Mouse (Mus musculus) heart, adult 2 months (tissue): ENCODE data around the gene Vamp1.

Experiments
- CTCF ChIP-seq: fragments of 200-600 bp; IDR thresholded peaks from 2 replicates; pipeline ENCODE4 v1.8.1; 2022; ENCODE audit warnings: antibody characterized with exemption, mild to moderate bottlenecking, moderate library complexity
- EP300 ChIP-seq: fragments of 200-500 bp; IDR thresholded peaks from 2 replicates; pipeline ENCODE4 v1.6.1; 2011; ENCODE audit warnings: low read depth, low read length, control low read depth; ENCODE audit not compliant: insufficient read depth
- POLR2A ChIP-seq: fragments of 200-500 bp; IDR thresholded peaks from 2 replicates; pipeline ENCODE4 v1.6.1; 2011; ENCODE audit warnings: mild to moderate bottlenecking, low read depth, low read length, control low read depth; ENCODE audit not compliant: insufficient read depth

DNA sequence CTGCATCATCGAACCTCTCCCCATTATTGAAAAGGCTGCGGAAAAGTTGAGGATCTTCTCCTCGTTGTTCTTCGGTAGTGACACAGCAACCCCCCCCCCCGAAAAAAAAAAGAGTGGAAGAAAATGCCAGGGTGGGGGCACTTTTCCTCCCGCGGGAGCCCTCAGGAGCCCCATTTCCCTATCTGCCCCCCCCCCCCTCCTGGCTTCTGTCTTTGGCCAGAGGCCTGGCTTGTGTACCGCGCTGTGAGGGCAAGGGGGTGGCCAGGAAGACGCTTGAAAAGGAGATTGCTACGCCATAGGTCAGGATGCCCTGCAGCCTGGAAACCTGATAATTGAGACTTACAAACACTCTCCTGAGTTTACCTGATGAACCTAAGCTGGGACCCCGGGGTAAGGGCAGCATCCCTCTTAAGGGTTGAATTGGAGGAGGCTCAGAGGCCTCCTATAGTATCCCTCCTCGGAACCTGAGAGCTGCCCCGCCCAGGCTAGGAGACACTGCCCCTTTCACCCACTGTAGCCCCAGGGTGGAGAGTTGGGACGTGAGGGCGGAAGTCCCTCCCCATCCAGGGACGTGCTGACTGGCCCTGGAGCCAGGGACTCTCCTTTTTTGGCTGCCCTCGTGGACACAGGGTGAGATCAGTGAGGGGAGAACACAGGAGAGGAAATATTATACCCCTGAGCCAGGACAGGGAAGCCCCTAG, 49.1 kb upstream of the Vamp1 start, which contains the start of gene Gapdh:
- TF ChIP-seq POLR2A, result peak; percentile 86
- no peak for TF ChIP-seq CTCF
- TF ChIP-seq EP300, result peak; percentile 70; the same call in 1 of the 2 replicates
